In the genomic region with DNA sequence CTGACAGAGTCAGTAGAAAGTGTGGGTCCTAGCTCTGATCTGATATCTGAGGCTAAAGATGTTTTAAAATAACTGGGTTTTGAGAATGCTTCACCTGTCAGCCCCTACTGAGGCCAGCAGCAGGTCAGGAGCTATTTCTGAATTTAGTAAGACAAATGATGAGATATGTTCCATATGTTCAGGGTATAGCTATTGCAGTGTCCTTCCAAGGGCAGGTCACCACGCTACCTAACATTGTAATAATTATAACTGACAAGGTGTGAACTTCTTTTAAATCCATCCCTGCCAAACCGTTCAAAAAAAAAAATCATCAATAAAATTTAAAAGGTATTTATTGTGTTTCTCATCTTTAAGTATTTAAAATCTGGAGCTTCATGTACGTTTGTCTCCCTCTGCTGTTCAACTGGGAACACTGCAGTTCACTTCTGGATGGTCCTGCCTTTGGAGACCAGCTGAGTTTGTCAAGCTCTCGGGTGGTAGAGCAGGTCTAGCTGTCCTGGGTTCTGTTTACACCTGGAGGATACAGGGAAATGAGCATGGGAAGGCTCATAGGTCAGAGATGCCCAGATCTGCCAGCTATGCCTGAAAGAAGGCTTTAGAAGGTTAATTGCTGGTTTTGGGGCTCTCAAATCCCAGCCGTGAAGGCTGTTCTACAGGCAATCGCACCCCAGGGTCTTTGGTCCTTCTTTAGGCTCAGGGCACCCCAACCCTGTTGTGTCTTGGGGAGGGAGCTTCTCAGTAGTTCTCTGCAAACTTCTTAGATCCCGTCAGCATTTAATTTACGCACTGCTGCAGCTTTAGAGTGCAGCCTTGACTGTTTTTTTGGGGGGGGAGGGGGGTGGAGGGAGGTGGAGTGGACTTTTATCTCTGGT, we compare ENCODE assay signal across 8 mouse cellular contexts. TPM values are rescaled to one million over a fixed set of nuclear protein-coding genes. Genes with fewer than 3 reads are reported as not detected.
DNase-seq lines count a peak whose midpoint lies in the region; ATAC-seq and TF ChIP-seq lines count a peak whose summit lies in the region.

No protein-coding gene starts in this region.

- no peaks in the 10 kb centered on the region for H3K9me3 ChIP-seq in ES-E14 (ENCODE audit: control insufficient read depth, insufficient read depth, low read depth, low read length)
- no peaks in the 10 kb centered on the region for H3K9me3 ChIP-seq in forebrain, embryonic 15.5 days
- H3K9me3 ChIP-seq in intestine, postnatal 0 days (ENCODE audit: control insufficient read depth), result no peaks in the 10 kb centered on the region
- H3K9me3 ChIP-seq in limb, embryonic 11.5 days (ENCODE audit: control insufficient read depth, low read length), result no peaks in the 10 kb centered on the region
- H3K9me3 ChIP-seq in neural tube, embryonic 12.5 days, result no peaks in the 10 kb centered on the region

- peak; percentile 86 for TF ChIP-seq CTCF in intestine, postnatal 0 days (IDR thresholded peaks at IDR 0.05; ENCODE audit: low read depth)

- H3K36me3 ChIP-seq in ES-E14 (ENCODE audit: control insufficient read depth, insufficient read depth, low read length, poor library complexity, severe bottlenecking), result no peaks in the 10 kb centered on the region
- no peaks in the 10 kb centered on the region for H3K36me3 ChIP-seq in forebrain, embryonic 15.5 days
- no peaks in the 10 kb centered on the region for H3K36me3 ChIP-seq in intestine, postnatal 0 days (ENCODE audit: control insufficient read depth, insufficient read depth)
- no peaks in the 10 kb centered on the region for H3K36me3 ChIP-seq in limb, embryonic 11.5 days (ENCODE audit: control insufficient read depth, insufficient read depth, low read length)
- no peaks in the 10 kb centered on the region for H3K36me3 ChIP-seq in neural tube, embryonic 12.5 days

- no peak overlapping the region for H3K27ac ChIP-seq in ES-E14 (ENCODE audit: insufficient read depth, low read depth, low read length, poor library complexity, severe bottlenecking)
- H3K27ac ChIP-seq in forebrain, embryonic 15.5 days (replicated peaks), result no peak overlapping the region
- no peak overlapping the region for H3K27ac ChIP-seq in intestine, postnatal 0 days (ENCODE audit: low read depth, low read length)
- H3K27ac ChIP-seq in limb, embryonic 11.5 days (replicated peaks; ENCODE audit: low read depth, low read length), result no peak overlapping the region
- no peak overlapping the region for H3K27ac ChIP-seq in neural tube, embryonic 12.5 days

- H3K4me2 ChIP-seq in forebrain, embryonic 15.5 days (replicated peaks), result no peak overlapping the region
- no peak overlapping the region for H3K4me2 ChIP-seq in intestine, postnatal 0 days (replicated peaks; ENCODE audit: low read depth)
- H3K4me2 ChIP-seq in limb, embryonic 11.5 days (ENCODE audit: low read depth, severe bottlenecking), result no peak overlapping the region
- H3K4me2 ChIP-seq in neural tube, embryonic 12.5 days (replicated peaks), result no peak overlapping the region

- no peaks in the 10 kb centered on the region for H3K4me1 ChIP-seq in ES-E14 (ENCODE audit: control insufficient read depth in 2 of 2, insufficient read depth in 2 of 2, low read length in 2 of 2, poor library complexity in 1 of 2)
- H3K4me1 ChIP-seq in forebrain, embryonic 15.5 days, result no peaks in the 10 kb centered on the region
- no peaks in the 10 kb centered on the region for H3K4me1 ChIP-seq in intestine, postnatal 0 days (replicated peaks; ENCODE audit: control insufficient read depth, insufficient read depth, low read length)
- no peaks in the 10 kb centered on the region for H3K4me1 ChIP-seq in limb, embryonic 11.5 days (ENCODE audit: control insufficient read depth, insufficient read depth, low read length)
- no peaks in the 10 kb centered on the region for H3K4me1 ChIP-seq in neural tube, embryonic 12.5 days

- no peak overlapping the region for H3K9ac ChIP-seq in ES-E14 (ENCODE audit: insufficient read depth, low read depth, low read length, poor library complexity, severe bottlenecking)
- no peak overlapping the region for H3K9ac ChIP-seq in forebrain, embryonic 15.5 days (replicated peaks)
- H3K9ac ChIP-seq in intestine, postnatal 0 days (ENCODE audit: low read depth, low read length), result no peak overlapping the region
- H3K9ac ChIP-seq in limb, embryonic 11.5 days (ENCODE audit: low read length), result no peak overlapping the region
- no peak overlapping the region for H3K9ac ChIP-seq in neural tube, embryonic 12.5 days

- H3K4me3 ChIP-seq in ES-E14 (ENCODE audit: insufficient read depth in 1 of 2, low read depth in 1 of 2, low read length in 2 of 2, poor library complexity in 1 of 2, severe bottlenecking in 1 of 2), result no peak overlapping the region
- H3K4me3 ChIP-seq in forebrain, embryonic 15.5 days, result no peak overlapping the region
- no peak overlapping the region for H3K4me3 ChIP-seq in intestine, postnatal 0 days (ENCODE audit: low read depth, low read length)
- H3K4me3 ChIP-seq in limb, embryonic 11.5 days (ENCODE audit: low read depth, low read length), result no peak overlapping the region
- H3K4me3 ChIP-seq in neural tube, embryonic 12.5 days, result no peak overlapping the region

- ATAC-seq in forebrain, embryonic 15.5 days (replicated peaks), result peak; percentile 88
- ATAC-seq in intestine, postnatal 0 days, result no peak
- ATAC-seq in limb, embryonic 11.5 days (ENCODE audit: insufficient number of reproducible peaks, low FRiP score, low TSS enrichment, low read depth), result no peak
- peak; percentile 79 for ATAC-seq in neural tube, embryonic 12.5 days (ENCODE audit: low FRiP score, low read depth)

- DNase-seq in 3T3-L1 (ENCODE audit: low read depth, low spot score) (peak; percentile 63), ES-E14 (ENCODE audit: low read depth, low spot score) (peak; percentile 38)
- peak; percentile 38 for DNase-seq in cerebellum, adult 11 months
- peak; percentile 45 for DNase-seq in limb, embryonic 11.5 days (ENCODE audit: low spot score)
- peak; percentile 63 for DNase-seq in thymus, postnatal 0 days (ENCODE audit: low spot score)

- in situ Hi-C loops in ES-E14 (cut with MboI; ENCODE audit: low sequenced_read_pairs in 2 of 2, unreplicated experiment in 2 of 2), result no loop called here

- 40% methylated on average over 8 of the region's 8 CpGs for WGBS in forebrain, embryonic 15.5 days
- 35% methylated on average over 8 of the region's 8 CpGs for WGBS in intestine, postnatal 0 days
- WGBS in limb, embryonic 11.5 days, result 38% methylated on average over 8 of the region's 8 CpGs
- WGBS in neural tube, embryonic 12.5 days, result 35% methylated on average over 8 of the region's 8 CpGs

- no peaks in the 10 kb centered on the region for H3K27me3 ChIP-seq in forebrain, embryonic 15.5 days
- H3K27me3 ChIP-seq in intestine, postnatal 0 days (replicated peaks; ENCODE audit: control insufficient read depth, insufficient read depth, low read length), result no peaks in the 10 kb centered on the region
- H3K27me3 ChIP-seq in limb, embryonic 11.5 days (ENCODE audit: control insufficient read depth, insufficient read depth, low read length), result no peaks in the 10 kb centered on the region
- no peaks in the 10 kb centered on the region for H3K27me3 ChIP-seq in neural tube, embryonic 12.5 days (replicated peaks)

TF ChIP-seq in ES-E14, 5 proteins besides CTCF, POLR2A, EP300 and RAD21:
- TF ChIP-seq MAFK (IDR thresholded peaks at IDR 0.05; ENCODE audit: insufficient read depth, low read depth, low read length) (no peak), ZC3H11A (IDR thresholded peaks at IDR 0.05; ENCODE audit: borderline replicate concordance, low read depth, low read length) (peak; percentile 85)

RNA-seq across cellular contexts. Expression of gene Smpdl3a, which starts 47.7 kb away (rescaled TPM):
- total RNA-seq in ES-E14 (2012; rRNA removed), result 0.21 and 0.49 TPM in 2 replicates
- 13.1 and 15.9 TPM in 2 replicates for polyA plus RNA-seq in forebrain, embryonic 15.5 days (2015; fragmentation: Nextera tagmentation; extraction: Ambion mirVana)
- polyA plus RNA-seq in intestine, postnatal 0 days (2015; fragmentation: Nextera tagmentation; extraction: Ambion mirVana), result 209 and 216 TPM in 2 replicates
- polyA plus RNA-seq in limb, embryonic 11.5 days (2014; fragmentation: Nextera tagmentation; extraction: Ambion mirVana), result 5.9 and 7.9 TPM in 2 replicates
- 15.1 and 17.8 TPM in 2 replicates for polyA plus RNA-seq in neural tube, embryonic 12.5 days (2016; fragmentation: Nextera tagmentation; extraction: Ambion mirVana)
- 27.2 and 29.3 TPM in 2 replicates for polyA plus RNA-seq in thymus, postnatal 0 days (2015; fragmentation: Nextera tagmentation; extraction: Ambion mirVana)

RNA-seq across cellular contexts. Expression of gene Fabp7, which starts 57.2 kb away (rescaled TPM):
- 0.27 and 0.42 TPM in 2 replicates for total RNA-seq in ES-E14 (2012; rRNA removed)
- polyA plus RNA-seq in forebrain, embryonic 15.5 days (2015; fragmentation: Nextera tagmentation; extraction: Ambion mirVana), result 1,454 and 1,621 TPM in 2 replicates
- 27.7 and 29.6 TPM in 2 replicates for polyA plus RNA-seq in intestine, postnatal 0 days (2015; fragmentation: Nextera tagmentation; extraction: Ambion mirVana)
- polyA plus RNA-seq in limb, embryonic 11.5 days (2014; fragmentation: Nextera tagmentation; extraction: Ambion mirVana), result 2.7 TPM in 2 replicates
- 1,782 and 1,857 TPM in 2 replicates for polyA plus RNA-seq in neural tube, embryonic 12.5 days (2016; fragmentation: Nextera tagmentation; extraction: Ambion mirVana)
- polyA plus RNA-seq in thymus, postnatal 0 days (2015; fragmentation: Nextera tagmentation; extraction: Ambion mirVana), result 0.99 and 1.5 TPM in 2 replicates

Comparison
In these comparisons a context has a peak if more than half of its experiments do, and no peak if none do; other contexts are left out.
1. ATAC-seq: peak in forebrain, embryonic 15.5 days (single experiment) and neural tube, embryonic 12.5 days (single experiment); none in intestine, postnatal 0 days (single experiment) and limb, embryonic 11.5 days (single experiment).
2. RNA of gene Fabp7, which starts 57.2 kb away (polyA plus RNA-seq): 1,782 to 1,857 TPM in neural tube, embryonic 12.5 days and 1,454 to 1,621 TPM in forebrain, embryonic 15.5 days; 27.7 to 29.6 TPM in intestine, postnatal 0 days, 2.7 TPM in limb, embryonic 11.5 days and 0.99 to 1.5 TPM in thymus, postnatal 0 days; every median in the first group is over 10 times any median in the second.
3. Peak in every context shown above with its lines, with median percentiles within 50 percentile points of each other: DNase-seq.